Mouse (Mus musculus) erythroblast, adult 5-6 weeks (primary cell): ENCODE data around the gene Pde6c. TPM values are rescaled to one million over a fixed set of nuclear protein-coding genes. Genes with fewer than 3 reads are reported as not detected.
A peak's percentile ranks its signal among the peaks of the same experiment; 100 is the strongest.

Experiments used
- ATAC-seq: replicated peaks from 2 replicates; pipeline ENCODE4 v1.8.0; 2016; ENCODE audit warnings: moderate number of reproducible peaks, mild to moderate bottlenecking, moderate TSS enrichment, inconsistent platforms; ENCODE audit not compliant: poor library complexity, low FRiP score, severe bottlenecking
- total RNA-seq, 2 experiments: library from RNA; stranded (forward) in 1 of 2; stranded (reverse) in 1 of 2; fragments of 150-400 nt in 1 of 2; fragments of 200-764, 138-1000 nt in 1 of 2; gene quantifications; 2 replicates each; pipeline versions ENCODE4 v1.2.3 to v1.2.4; 2015 to 2017; ENCODE audit warnings: low replicate concordance in 2 of 2

Gene Pde6c
- total RNA-seq, 2 experiments from 2014 or later = not detected

DNA sequence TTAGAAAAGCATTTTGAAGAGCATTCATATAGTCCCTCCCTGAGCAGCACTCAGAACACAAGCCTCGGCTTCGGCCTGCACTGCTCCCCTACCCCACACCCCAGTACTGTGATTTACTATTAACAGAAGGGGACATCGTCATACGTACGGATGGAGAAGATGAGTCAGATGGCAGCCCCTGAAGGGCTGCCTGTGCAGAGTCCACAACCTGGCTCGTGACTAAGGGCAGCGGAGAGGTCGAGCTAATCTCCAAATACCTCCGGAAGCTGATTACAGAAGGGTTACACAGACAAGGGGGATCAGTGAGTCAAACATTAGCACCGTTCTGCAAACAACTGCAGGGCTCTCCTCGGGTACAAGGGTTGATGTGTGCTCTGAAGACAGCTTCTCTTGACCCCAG lies 1.4 kb downstream of the Pde6c start:
- ATAC-seq = no peak

DNA sequence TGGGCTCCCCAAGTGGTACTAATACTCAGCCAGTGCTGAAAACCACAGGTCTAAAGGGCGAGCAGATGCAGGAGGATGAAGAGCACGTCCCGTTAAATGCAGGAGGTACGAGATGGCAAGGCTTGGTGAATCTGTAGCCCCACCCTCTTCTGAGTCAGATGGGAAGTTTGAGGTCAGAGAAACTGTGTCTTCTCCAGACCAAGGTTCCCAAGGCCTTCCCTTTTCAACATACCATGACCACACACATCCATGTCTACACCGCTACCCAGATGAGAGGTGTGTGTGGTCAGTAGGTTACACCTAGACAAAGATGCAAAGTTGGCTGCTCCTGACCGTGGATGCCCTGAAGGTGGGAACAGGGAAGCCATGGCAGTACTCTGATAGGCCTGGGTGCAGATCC lies 2.2 kb downstream of the Pde6c start:
- no peak for ATAC-seq

DNA sequence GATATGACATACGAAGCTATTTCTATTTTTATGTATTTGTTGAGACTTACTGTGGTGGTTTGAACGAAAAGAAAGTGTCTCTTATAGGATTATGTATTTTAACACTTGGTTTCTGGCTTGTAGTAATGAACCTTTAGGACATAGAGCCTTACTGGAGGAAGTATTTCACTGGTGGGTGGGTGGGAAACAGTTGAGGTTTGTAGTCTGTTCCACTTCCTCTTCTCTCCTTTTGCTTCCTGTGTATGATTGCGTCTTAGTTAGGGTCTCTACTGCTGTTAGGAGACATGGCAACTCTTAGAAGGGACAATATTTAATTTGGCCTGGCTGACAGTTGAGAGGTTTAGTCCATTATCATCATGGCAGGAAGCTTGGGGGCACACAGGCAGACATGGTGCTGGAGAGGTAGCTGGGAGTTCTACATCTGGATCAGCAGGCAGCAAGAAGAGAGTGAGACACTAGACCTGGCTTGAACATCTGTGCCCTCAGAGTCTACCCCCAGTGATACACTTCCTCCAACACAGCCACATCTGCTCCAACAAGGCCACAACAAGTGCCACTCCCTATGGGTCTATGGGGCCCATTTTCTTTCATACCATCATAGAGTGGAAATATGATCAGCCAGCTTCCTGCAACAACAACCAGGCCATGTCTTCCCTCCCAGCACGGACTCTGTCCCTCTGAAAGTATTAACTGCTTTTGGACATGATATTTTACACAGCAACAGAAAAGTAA lies 11.1 kb downstream of the Pde6c start:
- ATAC-seq = no peak

DNA sequence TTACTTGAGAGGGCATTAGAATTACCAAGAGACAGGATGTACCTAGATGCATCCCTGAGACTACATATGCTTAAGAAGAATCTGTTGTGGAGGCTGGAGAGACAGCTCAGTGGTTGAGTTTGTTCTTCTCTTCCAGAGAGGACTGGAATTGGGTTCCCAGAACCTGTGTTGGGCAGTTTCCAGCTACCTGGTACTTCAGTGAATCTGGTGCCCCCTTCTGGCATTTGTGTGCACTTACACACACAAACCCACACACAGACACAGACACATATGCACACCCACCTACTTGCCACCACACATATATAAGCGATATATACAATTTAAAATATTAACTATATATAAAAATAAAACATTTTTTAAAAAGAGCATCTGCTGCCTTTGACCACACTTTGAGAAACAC lies 23.7 kb downstream of the Pde6c start:
- ATAC-seq = no peak

DNA sequence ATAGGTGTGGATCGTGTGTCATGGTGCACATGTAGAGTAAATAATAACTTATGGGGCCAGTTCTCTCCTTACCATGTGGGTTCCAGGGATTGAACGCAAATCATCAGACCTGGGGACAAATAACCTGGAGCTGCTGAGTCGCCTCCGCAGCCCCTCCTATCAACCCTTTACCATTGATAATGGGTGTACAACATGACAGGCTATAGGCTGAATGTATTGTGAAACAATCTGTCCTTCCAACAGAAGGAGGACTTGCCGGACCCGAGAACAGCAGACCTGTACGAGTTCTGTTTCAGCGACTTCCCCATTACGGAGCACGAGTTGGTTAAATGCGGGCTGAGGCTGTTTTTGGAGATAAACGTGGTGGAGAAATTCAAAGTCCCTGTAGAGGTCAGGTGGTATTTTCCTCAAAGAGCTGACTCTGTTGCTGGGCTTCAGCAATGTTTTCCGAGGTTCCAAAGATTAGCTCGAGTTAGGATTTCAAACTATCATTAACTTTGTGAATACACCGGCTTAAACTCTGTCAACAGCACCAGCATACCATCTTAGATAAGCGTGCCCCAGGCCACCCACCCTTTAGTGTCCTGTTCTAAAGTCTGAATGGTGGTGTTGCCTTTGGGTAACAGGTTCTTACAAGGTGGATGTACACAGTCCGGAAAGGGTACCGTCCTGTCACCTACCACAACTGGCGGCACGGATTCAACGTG lies 29.2 kb downstream of the Pde6c start:
- no peak for ATAC-seq

DNA sequence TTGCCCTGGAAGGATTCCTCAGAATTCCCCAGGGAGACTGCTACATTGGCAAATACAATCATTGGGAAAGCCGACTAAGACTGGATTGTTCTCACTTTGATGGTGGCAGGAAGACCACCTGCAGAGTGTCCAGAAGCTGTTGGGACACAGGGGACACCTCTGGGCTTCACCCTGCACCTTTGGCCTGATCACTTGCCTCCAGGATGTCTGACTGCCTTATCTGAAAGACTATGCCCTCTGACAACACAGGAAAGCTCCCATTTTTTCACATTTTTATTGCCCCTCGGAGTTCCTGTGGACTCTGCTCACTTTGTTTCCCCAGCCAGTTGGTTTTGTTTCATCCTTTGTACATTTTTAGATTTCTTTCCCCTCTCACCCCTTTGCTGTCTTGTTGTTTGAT lies 32.1 kb downstream of the Pde6c start:
- ATAC-seq = no peak

DNA sequence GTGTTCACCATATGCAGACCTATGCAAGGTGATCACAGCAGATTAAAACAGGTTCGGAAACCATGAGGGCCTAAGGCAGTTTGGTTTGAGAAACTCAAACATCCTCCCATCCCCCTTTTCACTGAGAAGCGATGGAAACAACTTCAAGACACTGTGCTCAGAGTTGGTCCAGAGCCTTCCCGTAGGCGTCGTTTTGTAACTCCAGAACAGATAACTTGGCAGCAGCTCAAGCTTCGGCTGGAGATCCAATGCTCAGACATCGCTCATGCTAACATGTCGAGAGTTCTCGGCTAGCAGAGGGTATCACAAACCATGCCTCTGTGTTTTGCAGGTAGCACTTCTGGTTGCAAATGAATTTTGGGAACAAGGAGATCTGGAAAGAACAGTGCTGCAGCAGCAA lies 47.1 kb downstream of the Pde6c start:
- ATAC-seq = no peak

DNA sequence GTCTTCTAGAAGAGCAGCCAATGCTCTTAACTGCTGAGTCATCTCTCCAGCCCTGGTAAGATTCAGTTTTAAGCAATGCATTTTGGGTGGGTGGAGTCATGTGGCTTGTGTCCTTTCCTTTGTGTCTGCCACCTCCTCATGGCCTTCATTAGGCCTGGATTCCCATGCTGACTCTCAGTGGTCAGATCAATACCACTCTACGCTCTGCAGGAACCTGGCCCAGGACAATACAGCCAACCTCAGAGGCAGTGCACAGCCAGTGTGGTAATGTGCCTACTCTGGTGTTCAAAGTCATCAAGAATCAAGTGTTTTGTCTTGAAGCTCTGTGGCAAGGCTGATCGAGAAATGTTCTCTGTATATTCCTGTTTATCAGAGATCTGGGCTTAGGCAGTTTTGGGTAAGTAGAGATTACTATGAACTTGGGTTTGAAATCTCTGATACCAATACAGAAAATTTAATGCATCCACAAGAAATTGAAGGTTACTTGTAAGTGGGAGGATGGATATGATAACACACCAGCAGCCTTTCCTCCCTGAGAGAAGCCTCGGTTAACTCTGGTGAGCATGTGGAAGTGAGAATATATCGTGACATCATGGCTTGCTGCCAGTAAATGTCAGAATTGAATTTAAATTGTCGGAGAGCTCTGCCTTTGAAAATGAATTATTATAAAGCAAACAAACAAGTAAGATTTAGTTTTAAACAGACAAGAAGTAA lies 54.2 kb downstream of the Pde6c start:
- no peak for ATAC-seq

DNA sequence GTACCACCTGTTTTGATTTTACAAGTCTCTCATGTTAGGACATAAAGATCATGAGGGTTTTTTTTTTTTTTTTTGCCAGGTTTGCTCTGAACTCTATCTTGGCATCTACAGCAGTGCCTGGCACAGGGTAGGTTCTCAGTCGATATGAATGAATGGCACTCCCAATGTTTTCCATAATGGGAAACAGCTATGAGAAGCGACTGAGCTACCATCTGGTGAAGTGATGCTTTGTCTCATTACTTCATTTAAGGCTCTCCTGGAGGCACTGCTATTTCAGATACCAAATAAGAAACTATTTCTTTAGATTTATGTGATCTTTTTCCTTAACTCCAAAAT lies 54.7 kb downstream of the Pde6c start:
- no peak for ATAC-seq

DNA sequence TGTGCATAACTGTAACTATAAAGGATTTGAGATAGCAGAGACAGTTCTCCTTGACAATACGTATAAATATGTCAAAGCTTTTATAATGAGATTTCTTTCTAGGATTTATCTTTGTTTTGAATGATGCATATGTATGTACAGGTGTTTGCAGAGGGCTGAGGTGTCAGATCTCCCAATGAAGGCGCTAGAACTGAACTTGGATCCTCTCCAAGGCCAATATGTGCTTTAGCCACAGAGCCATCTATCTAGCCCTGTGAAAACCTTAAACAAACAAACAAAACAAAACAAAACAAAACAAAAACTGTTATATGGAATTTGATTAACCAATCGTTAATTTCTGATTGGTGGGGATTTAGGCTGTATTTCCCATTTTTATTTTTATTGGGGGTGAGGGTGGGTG lies 58.0 kb downstream of the Pde6c start:
- ATAC-seq = no peak

DNA sequence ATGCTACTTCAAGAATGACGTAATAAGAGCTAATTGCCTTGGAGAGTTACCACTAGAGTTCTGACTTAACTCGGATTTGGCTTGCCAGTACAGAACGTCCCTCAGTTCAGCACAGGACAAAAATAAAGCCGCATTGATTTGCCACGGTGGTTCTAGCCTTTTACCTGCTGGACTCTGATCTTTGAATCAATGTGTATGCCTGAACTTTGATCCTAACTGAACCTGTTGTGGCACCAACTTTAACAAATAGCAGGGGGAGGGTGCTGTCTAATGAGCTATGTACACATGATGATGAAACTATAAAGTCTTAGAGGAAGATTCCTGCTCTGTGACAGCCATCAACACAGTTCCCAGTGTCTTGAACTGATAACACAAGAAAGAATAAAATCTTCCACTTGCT lies 58.9 kb downstream of the Pde6c start:
- ATAC-seq = no peak

DNA sequence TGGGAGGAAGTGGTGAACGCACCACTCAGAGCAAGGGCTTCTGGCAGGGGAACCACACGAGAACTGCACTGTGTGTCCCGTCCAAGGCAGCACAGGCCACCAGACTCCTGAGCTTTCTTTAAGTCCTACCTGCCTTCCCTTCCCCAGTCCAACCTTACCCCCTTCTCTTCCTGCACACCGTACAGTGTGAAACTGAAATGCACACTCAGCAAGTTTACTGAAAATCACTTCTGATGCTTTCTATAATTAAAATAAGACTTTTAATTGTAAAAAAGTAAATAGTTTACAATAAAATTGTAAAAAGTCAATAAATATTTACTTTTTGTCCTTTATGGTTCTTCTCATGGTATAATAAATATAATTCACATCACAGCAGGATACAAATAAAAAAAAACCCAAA lies 62.7 kb downstream of the Pde6c start:
- ATAC-seq = no peak

DNA sequence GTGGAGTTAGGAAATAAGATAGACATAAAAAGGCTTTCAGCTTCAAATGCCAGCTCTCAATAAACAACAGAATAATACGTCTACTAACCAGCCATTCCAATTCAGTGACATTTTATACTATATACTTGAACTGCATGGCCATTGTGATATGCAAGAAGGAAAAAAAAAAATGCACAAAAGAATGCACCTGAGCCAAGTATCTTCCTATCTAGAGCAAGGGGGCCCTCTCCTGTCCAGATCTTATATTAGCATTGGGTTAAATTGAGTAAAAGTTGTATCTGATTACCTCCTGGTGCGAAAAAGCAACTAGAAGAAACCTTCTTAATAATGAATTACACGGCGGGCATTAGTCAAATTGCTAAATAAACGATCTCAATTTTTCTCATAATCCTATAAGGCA lies 66.2 kb downstream of the Pde6c start:
- no peak for ATAC-seq

DNA sequence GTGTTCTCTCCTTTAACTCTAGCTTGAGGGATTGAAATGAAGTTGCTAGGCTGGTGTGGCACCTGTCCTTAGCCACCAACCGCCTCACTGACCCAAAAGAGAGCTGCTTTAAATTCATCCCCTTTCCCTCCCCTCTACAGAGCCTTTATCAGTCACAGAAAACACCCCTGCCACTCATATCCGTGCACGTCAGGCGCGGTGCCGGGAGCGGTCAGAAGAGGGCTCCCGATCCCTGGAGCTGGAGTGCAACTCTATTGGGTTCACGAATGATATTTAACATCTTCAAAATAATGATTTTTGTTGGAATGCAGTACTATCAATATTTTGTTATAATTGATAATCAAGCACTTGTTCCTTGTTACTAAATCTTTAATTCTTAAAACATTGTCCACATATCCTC lies 74.1 kb downstream of the Pde6c start:
- ATAC-seq = no peak

DNA sequence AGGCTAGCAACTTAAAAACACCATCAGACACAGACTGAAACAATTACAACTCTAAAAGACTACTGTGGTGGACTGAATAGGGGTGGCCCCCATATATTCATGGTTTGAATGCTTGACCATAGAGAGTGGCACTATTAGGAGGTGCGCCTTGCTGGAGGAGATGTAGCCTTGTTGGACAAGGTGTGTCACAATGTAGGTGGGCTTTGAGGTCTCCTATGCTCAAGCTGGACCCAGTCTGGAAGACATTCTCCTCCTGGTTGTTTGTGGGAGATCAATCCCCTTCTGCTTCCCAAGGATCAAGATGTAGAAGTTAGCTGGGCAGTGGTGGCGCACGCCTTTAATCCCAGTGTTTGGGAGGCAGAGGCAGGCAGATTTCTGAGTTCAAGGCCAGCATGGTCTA lies 85.1 kb downstream of the Pde6c start:
- ATAC-seq = no peak

DNA sequence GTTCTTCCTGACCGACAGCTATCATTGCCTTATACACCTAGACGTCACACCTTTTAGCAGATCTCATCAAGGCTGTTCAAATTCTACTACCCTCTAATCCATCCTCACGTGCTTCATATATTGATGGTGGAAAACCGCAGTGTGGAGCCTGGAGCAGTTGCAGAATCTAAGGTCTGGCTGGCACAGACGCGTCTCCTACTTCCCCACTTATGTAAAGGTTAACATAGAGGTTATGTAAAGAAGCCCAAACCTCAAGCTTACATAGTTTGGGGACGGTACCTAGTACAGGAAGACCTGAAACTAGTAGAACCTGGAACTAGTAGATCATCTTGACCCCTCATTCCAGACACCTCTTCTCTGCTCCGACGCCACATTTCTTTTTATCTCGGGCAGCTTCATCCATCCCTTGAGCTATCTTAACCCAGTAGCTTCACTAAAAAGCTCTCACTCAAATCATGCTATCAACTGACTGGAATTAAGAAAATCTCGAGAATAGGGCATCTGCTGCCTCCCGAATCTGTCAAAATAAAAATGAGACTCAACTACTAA lies 90.8 kb downstream of the Pde6c start:
- no peak for ATAC-seq

DNA sequence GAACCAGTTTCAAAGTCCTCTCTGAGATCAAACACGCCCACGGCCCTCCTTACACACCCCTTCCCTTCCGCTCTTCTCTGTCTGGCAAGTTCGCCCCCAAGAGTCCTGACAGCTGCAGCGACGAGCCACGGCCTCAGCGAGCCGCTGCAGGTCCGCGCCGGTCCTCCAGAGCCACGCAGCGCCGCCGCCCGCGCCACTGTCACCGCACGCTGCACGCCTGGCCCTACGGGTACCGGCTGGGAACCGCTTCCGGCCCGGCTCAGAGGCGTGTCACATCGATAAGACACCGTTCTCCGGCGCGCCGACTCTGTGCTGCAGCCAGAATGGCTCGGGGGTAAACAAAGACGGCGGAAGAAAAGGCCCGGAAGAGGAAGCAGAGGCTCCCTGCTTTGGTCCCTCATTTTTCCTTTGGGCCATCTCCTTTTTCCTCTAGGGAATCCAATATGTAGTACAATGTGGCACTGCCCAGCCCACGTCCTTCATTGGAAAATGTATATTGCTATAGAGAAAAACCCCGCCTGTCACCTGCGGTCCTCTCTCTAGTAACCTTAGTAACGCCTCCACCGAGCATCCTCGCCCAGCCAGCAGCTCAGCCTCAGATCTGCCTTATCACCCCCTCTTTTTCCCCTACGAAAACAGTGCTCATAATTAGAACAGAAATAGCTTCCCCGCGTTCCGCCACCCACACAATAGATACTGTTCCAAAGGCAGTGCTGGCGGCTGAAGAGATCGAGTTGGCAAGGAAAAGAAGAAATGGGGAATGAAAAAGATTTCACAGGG lies 91.5 kb downstream of the Pde6c start, which contains the start of gene Fra10ac1:
Gene Fra10ac1 (minus strand): TSS at position 252 of the 780 bp plus-strand sequence.
- ATAC-seq = peak; percentile 92

DNA sequence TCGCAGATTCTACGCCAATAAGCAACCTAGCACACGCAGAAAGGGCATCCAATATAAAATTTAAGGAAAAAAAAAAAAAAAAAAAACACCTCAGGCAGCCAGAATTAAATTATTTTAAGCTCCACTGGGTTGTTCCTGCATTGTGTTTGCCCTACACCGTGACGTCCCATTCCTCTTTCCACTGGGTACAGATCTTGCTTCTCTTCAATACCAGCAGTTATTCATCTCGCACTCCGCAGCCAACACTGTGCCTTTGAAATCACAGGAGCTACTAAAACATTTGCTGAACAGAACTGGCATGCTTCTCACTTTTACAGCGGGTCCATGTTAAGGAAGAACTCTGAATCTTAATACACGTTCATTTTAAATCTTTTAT lies 92.1 kb downstream of the Pde6c start:
- no peak for ATAC-seq

DNA sequence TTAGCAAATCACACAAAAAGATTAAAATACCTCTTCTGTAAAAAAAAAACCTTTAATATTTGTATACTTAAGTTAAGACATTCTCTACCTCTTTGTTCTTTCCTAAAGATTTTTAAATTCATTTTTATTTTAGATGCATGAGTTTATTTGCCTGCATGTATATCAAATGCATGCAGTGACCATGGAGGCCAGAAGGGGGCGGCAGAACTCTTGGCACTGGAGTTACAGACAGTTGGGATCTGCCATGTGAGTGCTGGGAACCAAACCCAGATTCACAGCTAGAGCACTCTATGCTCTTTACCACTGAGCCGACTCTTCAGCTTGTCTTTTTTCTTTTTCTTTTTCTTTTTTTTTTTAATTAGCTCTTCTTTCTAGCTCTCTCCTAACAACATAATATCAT lies 96.1 kb downstream of the Pde6c start:
- no peak for ATAC-seq

DNA sequence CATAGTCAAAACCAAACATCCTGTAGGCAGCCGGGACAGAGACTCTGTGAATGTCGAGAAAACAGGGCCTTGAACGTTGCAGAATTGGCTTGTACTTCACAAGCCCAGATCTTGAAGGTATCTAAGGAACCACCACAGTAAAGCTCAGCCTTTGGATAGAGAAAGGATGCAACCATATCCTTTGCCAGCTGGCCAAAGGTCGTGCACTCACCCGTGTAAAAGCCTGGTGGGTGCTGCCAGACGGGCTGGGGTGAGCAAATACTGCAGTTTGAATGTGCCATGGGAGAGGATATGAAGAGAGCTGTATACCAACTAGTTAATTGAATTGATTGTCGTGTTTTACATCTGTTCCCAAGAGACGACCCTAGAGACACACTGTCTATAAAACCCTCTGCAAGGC lies 99.5 kb downstream of the Pde6c start:
- no peak for ATAC-seq
